Mouse (Mus musculus) thymus, adult 2 months (tissue): ENCODE data around the gene Batf.

Experiments
- CTCF ChIP-seq: fragments of 200-500 bp; IDR thresholded peaks from 2 replicates; pipeline ENCODE4 v1.5.1; 2012; ENCODE audit warnings: mild to moderate bottlenecking, control low read depth, low read length, moderate library complexity, borderline replicate concordance; ENCODE audit not compliant: control insufficient read depth, poor library complexity, insufficient read depth; ENCODE audit errors: extremely low read depth
- POLR2A ChIP-seq: fragments of 200-500 bp; IDR thresholded peaks from 2 replicates; pipeline ENCODE4 v1.6.1; 2012; ENCODE audit warnings: mild to moderate bottlenecking, low read length, control low read depth, moderate library complexity; ENCODE audit not compliant: control insufficient read depth, poor library complexity, insufficient read depth; ENCODE audit errors: extremely low read depth

- no peak for TF ChIP-seq POLR2A
- no peak for TF ChIP-seq CTCF
Measured at GRCm38 (mm10) chr12:85643735-85644134, 42.7 kb upstream of the Batf start.
